Mouse (Mus musculus) embryo, embryonic 9.5 days (tissue): ENCODE measurements around the gene Sart3.
A peak's percentile ranks its signal among the peaks of the same experiment; 100 is the strongest.

ENCODE experiments used
- DNase-seq: peaks from one replicate; pipeline ENCODE4 v3.0.0-alpha.2; 2017; ENCODE audit errors: extremely low spot score

Sart3 gene

DNA sequence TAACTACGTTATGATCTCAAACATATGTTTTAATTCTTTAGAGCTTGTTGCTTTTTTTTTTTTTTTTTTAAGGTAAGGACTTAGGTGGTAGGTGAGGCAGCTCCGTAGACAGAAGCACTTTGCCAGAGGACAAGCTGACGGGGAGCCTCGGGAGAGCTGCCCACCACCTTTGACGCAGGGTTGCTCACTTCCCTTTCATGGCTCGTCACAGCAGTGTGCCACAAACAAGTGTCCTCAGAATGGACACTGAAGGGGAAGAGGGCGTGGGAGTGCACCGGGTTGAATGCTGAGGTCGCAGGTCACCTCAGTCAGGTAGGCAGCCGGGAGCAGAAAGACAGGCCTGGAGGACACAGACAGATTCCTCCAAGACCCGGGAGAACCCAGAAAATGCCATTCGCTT, 46.9 kb downstream of the Sart3 start:
- no peak for DNase-seq

GRCm38 (mm10) chr5:113724446-113724845, 47.9 kb downstream of the Sart3 start, which contains the start of gene 1700069L16Rik:
1700069L16Rik (minus strand) TSS chr5:113724772.
- DNase-seq = peak; percentile 84

DNA sequence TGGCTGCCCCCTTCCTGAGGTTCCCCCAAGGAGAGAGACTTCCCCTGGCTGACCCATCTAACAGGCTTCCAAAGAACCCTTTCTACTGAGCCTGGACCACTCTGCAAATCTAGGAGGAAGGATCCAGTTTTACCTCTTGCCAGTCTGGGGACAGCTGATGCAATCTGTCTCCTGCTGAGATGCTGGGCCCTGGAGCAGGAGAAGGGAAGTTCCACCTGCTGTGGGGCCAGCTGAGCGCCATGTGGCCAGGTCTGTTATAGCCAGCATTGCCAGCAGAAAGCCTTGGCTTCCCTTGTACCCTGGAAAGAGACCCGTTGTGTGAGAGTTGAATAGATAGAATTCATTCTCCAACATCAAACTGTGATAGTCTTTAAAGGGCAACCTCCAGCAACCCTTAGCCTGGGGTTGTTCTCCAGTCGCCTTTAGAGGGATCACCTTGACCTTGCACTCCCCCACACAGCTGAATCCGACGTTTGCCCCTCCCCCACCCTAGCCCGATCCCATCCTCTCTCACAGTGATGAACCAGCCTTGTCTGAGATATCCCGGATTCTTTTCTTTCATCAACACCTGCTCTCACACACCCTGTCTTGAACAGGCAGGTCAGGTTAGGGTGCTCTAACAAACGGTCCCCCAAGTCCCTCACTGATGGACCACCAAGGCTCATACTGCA, 48.6 kb downstream of the Sart3 start:
- DNase-seq = no peak

DNA sequence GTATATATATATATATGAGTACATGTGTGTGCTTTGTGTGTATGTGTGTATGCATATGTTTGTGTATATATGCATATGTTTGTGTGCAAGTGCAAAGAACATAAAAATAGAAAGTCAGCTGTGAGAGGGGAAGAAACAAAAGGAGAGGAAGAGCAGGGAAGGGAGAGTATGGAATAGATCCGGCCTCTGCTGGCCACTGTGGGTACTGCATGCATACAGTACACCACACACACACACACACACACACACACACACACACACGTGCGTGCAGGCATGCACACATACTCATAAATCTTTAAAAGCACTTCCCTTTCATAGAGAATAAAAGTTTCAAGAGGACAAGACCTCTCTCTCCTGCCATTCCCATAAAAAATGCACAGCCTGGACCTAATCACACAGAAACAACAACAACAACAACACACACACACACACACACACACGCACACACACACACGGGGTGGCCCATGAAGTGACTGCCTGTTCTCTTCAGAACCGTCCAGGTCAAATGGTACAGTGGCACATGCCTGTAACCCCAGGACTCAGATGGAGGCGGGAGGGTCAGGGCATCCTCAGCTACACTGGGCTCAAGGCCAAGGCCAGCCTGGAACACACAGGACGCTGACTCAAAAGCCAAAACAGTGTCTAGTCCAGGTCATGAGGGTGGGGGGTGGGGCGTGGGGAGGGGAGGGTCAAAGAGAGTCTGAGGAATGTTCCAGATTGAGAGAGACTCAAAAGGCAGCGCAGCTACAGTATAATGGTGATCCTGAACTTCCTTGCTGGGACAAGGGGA, 49.9 kb downstream of the Sart3 start:
- no peak for DNase-seq

DNA sequence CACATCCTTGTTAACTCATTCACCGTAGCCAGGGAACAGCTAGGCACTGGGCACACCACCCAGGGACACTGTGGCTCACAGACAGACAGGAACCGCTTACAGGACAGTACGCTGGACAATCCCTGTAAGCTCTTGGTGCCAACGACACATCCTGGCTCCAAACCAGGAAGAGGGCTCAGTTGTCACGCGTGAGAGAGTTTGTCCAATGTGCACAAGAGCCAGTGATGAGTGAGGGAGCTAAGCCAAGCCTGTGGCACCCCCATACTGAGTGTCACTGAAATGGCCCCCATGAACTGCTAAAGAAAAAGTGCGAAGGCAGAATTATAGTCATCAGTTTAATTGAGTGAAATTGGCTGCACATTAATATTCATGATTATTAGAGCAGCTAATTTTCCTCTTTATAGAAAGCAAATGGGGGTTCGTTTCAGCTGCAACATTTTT, 53.1 kb downstream of the Sart3 start:
- no peak for DNase-seq

DNA sequence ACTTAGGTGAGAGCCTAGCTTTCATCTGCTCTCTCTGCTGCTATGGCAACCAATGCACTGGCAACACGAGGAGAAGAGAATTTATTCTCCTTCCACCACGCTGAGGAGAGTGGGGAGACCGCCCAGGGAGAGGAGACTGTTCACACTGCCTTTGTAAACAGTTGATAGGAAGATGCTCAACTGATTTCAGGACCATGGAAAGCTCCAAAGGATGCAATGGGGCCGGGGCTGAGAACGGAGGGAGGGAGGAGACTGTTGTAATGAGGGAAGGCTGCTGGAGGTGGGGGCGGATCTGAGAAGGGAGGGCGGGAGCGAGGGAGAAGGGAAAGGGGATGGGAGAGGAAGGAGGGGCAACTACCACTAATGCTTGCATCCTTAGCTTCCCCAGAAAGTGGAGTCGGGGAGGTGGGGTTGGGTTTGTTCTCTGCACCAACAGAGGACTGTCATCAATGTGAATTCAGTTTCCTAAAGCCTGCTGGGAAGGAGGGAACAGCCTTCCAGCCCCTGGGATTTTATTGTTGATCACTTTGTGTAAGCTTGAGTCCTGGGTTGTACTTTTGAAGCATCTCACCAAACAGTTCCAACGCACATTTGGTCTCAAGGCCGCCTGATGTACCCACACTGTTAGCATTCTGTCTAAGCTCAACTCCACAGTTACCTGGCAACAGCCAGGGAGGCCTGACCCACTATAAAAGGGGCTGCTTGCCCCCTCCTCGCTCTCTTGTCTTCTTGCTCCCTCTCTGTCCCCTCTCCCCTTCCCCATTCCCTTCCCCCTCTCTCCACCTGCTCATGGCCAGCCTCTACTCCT, 55.5 kb downstream of the Sart3 start:
- DNase-seq = peak; percentile 82

DNA sequence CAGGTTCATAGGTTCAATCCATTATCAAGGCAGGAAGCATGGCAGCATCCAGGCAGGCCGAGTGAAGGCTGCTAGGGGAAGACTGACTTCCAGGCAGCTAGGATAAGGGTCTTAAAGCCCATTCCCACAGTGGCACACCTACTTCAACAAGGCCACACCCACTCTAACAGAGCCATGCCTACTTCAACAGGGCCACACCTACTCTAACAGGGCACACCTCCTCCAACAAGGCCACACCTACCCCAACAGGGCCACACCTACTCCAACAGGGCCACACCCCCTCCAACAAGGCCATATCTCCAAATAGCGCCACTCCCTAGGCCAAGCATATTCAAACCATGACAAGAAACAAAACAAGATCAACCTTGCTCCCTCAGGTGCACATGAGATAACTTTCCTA, 59.4 kb downstream of the Sart3 start:
- no peak for DNase-seq

DNA sequence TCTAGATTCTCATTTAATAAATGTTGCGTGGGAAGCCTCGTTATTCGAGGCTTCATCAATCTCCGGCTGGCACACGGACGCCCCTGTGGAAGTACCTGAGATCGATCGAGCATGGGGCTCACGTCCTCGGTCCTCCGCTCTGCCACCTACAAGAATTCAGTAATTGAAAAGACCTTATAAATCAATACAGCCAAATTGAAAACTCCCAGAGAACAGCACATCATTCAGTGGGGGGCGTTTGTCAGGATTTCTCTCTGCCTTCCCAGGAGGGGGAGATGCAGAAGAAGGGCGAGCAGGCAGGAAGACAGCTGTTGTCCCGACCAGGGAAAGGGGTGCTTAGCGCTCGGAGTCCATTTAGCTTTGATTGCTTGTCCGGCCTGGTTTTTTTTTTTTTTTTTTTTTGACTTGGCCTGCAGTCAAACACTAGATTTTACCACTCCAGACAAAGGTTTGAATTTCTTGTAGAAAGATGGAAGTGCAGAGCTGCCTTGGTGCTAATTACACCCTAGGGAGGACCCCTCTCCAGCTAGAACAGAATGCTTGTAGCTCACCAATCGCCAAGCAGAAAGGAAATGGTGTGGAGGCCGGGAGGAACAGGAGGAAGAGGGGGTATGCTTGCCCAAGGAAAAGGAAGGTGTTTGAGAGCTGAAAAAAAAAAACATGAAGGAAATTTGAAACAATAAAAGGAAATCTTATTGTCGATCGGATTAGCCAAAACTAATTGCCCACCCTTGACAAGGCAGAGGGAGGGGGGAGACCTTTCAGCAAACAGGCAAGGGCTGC, 68.3 kb downstream of the Sart3 start:
- no peak for DNase-seq

GRCm38 (mm10) chr5:113700388-113701023, 71.8 kb downstream of the Sart3 start:
- no peak for DNase-seq

DNA sequence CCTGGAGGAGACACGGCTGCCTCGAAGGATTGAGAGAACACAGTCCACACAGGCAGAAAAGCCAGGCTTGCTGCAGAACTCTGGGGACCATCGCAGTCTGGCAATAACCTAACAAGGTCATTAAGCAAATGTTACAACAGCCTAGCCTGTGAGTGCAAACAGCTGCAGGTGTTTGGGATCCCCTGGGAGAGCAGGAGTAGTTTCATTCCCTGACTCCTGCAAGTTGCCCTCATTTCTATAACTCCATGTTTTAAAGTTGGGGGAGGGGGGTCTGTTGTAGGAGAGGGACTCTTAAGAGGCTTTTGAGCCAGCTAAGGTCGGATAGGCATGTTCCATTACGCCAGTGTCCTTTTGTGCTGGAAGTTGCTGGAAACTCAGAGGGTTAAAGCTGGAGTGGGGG, 77.9 kb downstream of the Sart3 start:
- no peak for DNase-seq

- DNase-seq = no peak
Measured at GRCm38 (mm10) chr5:113694000-113694399, 78.3 kb downstream of the Sart3 start.

DNA sequence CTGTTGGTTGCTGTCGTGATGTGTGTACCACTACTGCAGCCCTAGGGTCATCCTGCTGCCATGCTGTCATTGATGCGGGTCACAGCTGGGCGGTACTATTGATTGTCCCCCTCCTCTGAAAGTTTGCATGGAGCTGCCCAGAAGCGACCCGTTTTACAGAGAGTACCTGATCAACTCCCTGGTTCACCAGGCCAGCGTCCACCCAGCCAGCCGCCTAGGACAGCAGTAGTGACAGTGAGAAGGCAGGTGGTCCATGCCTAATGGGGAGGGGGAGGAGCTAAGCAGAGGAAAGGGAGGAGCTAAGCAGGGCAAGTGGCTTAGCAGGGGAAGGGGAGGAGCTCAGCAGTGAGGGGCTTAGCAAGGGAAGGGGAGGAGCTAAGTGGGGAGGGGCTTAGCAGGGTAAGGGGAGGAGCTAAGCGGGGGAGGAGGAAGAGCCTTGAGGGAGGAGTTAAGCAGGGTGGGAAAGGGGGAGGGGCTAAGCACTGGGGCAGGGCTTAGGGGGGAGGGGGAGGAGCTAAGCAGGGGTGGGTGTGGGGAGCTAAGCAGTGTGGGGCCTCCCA, 79.0 kb downstream of the Sart3 start:
- DNase-seq = no peak
